Mouse (Mus musculus) hindbrain, embryonic 13.5 days (tissue): ENCODE measurements at regions not wholly inside any gene's neighbourhood (a gene's known extent, or its start where the extent isn't known, plus 50 kb on each side); places are given as distances from the start of the nearest gene placed in this dataset.

Experiments
- ATAC-seq: fragments of 200-750 bp; cut with Nextera tagmentation; 2 replicates; pipeline ENCODE4 v1.8.0; 2017; ENCODE audit warnings: moderate TSS enrichment; ENCODE audit not compliant: low FRiP score
- H3K27ac ChIP-seq: fragments of 300-500 bp; sonication (generic); 2 replicates; pipeline ENCODE4 v1.5.1; 2015; ENCODE audit warnings: inconsistent platforms, mild to moderate bottlenecking, moderate library complexity
- H3K27me3 ChIP-seq: fragments of 300-500 bp; sonication (generic); 2 replicates; pipeline ENCODE4 v1.6.1; 2015; ENCODE audit warnings: mild to moderate bottlenecking, inconsistent platforms
- H3K36me3 ChIP-seq: fragments of 300-500 bp; sonication (generic); 2 replicates; pipeline ENCODE4 v1.6.1; 2015; ENCODE audit warnings: mild to moderate bottlenecking, inconsistent platforms
- H3K4me1 ChIP-seq: fragments of 300-500 bp; sonication (generic); replicated peaks from 2 replicates; pipeline ENCODE4 v1.6.1; 2015; ENCODE audit warnings: inconsistent platforms
- H3K4me2 ChIP-seq: fragments of 300-500 bp; sonication (generic); 2 replicates; pipeline ENCODE4 v1.6.1; 2015; ENCODE audit warnings: inconsistent platforms, mild to moderate bottlenecking, moderate library complexity
- H3K4me3 ChIP-seq: fragments of 300-500 bp; sonication (generic); 2 replicates; pipeline ENCODE4 v1.5.1; 2015; ENCODE audit warnings: mild to moderate bottlenecking, inconsistent platforms
- H3K9ac ChIP-seq: fragments of 300-500 bp; sonication (generic); 2 replicates; pipeline ENCODE4 v1.6.1; 2015; ENCODE audit warnings: mild to moderate bottlenecking, inconsistent platforms
- H3K9me3 ChIP-seq: fragments of 300-500 bp; sonication (generic); 2 replicates; pipeline ENCODE4 v1.6.1; 2016; ENCODE audit warnings: inconsistent platforms
- WGBS: fragments of 180-500 bp; shearing (Covaris S2); methylation state at CpG from one replicate; pipeline ENCODE4 v1.1.7; 2015; 5-methylcytosine and 5-hydroxymethylcytosine counted together

GRCm38 (mm10) chr12:46507829-46508228 lies 310.9 kb downstream of the Nova1 start:
- Histone ChIP-seq H3K36me3 (no peaks in the 10 kb centered on the region), H3K27ac (no peak overlapping the region), H3K9ac (no peak overlapping the region), H3K4me3 (no peak overlapping the region), H3K4me2 (no peak overlapping the region), H3K4me1 (no peaks in the 10 kb centered on the region), H3K9me3 (no peaks in the 10 kb centered on the region; the same call in 1 of the 2 replicates), H3K27me3 (no peaks in the 10 kb centered on the region)
- 95% methylated on average over 3 of the region's 3 CpGs for WGBS
- no peak for ATAC-seq

DNA sequence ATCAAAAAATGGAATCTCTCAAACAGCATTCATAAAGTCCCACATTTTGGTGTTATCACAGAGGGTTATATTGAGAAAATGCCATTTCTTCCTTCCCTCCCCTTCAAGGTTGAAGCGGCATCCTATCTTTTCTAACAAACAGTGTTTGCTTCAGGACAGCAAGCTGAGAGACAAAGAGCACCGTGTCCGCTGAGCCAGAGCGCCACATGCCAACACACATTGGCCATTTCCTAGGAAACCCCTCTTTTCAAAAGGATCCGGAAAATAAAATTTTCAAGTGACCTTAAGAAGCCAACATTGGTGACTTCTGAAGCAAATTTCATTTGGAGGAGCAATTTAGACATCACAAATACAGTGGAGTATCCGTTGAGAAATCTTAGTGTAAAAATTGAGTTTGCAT lies 326.3 kb downstream of the Nova1 start:
- no peak overlapping the region for H3K4me2 ChIP-seq
- no peaks in the 10 kb centered on the region for H3K9me3 ChIP-seq
- H3K27ac ChIP-seq, result no peak overlapping the region
- WGBS, result 28% methylated on average over 6 of the region's 6 CpGs
- H3K9ac ChIP-seq, result no peak overlapping the region
- ATAC-seq, result no peak
- no peaks in the 10 kb centered on the region for H3K36me3 ChIP-seq
- 0 out of 2 replicates have a peak, but pooled peaks cover 5% of the 10 kb centered on the region for H3K4me1 ChIP-seq
- H3K27me3 ChIP-seq, result no peaks in the 10 kb centered on the region
- H3K4me3 ChIP-seq, result no peak overlapping the region

DNA sequence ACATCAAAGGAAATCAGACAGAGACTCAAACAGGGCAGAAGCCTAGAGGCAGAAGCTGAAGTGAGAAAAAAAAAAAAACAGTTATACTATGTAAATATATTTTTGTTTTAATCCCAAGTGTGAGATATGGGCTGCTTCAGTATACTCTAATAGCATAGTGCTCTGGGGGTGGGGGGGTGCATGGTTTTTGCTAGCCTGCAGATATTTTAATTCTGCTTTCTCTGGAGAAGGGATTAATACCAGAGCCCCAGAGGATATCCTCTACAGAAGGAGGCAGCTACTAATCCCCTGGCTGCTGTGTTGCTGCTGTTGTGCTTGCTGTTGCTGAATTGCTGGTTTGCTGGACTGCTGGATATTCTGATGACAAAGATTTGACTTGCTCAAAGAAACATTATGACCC lies 367.8 kb downstream of the Nova1 start:
- no peak for ATAC-seq
- no peaks in the 10 kb centered on the region for H3K9me3 ChIP-seq
- H3K27me3 ChIP-seq, result no peaks in the 10 kb centered on the region
- H3K4me2 ChIP-seq, result no peak overlapping the region
- H3K4me3 ChIP-seq, result no peak overlapping the region
- H3K9ac ChIP-seq, result no peak overlapping the region
- no peaks in the 10 kb centered on the region for H3K4me1 ChIP-seq
- H3K36me3 ChIP-seq, result no peaks in the 10 kb centered on the region
- H3K27ac ChIP-seq, result no peak overlapping the region

DNA sequence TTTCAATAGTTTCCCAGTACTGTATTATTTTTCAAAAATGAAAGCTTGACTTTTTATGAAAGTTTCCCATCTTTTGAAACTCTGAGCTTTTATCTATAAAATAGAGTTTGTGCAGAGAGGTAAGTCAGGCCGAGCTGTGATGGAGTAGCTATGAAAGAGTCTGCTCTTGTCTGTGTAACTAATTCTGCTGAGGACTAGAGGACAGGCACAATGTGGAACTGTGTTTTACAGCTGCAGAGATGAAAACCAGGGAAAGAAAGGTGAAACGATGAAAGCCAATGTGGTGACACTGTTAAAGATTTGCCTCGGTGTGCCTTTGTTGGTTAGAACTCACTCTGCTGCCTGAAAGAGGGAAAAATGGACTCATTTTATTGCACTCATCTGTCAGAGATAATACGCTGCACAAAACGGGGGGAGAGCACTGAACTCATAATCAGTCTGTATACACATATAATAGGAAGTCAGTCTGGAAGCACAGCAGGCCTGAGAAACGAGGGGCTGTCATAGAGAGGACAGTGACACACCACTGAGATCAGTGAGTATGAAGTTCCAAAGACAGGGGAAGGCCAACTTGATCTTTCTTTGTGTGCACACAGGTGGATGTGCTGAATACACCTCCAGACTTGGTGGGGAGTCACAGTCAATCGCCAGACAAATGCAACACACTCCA lies 373.9 kb downstream of the Nova1 start:
- Histone ChIP-seq H3K4me2 (no peak overlapping the region), H3K4me3 (no peak overlapping the region), H3K27me3 (no peaks in the 10 kb centered on the region), H3K9me3 (no peaks in the 10 kb centered on the region), H3K27ac (no peak overlapping the region), H3K36me3 (no peaks in the 10 kb centered on the region), H3K9ac (no peak overlapping the region), H3K4me1 (no peaks in the 10 kb centered on the region)
- no peak for ATAC-seq
- WGBS, result 81% methylated on average over 7 of the region's 7 CpGs

DNA sequence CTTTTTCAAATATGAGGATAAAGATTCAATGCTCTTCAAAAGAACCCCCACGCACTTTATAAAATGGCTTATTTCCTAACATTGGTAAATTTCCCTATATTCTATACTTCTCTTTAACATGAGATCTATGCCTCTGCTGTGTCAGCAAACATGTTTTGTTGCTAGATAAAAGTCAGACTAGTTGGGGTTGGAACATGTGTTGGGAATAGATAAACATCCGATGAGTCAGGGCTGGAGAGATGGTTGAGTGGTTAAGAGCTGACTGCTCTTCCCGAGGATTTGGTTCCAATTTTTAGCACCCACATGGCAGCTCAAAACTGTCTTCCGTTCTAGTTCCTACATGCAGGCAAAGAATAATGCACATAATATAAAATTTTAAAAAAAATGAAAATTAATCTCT lies 399.1 kb downstream of the Nova1 start:
- no peaks in the 10 kb centered on the region for H3K36me3 ChIP-seq
- no peak overlapping the region for H3K4me3 ChIP-seq
- no peaks in the 10 kb centered on the region for H3K27me3 ChIP-seq
- H3K4me1 ChIP-seq, result no peaks in the 10 kb centered on the region
- H3K9ac ChIP-seq, result no peak overlapping the region
- H3K9me3 ChIP-seq, result no peaks in the 10 kb centered on the region
- WGBS, result 88% methylated on average over 4 of the region's 4 CpGs
- no peak overlapping the region for H3K27ac ChIP-seq
- ATAC-seq, result no peak
- no peak overlapping the region for H3K4me2 ChIP-seq

- Histone ChIP-seq H3K9me3 (no peaks in the 10 kb centered on the region), H3K4me1 (no peaks in the 10 kb centered on the region), H3K4me3 (no peak overlapping the region), H3K4me2 (no peak overlapping the region), H3K36me3 (no peaks in the 10 kb centered on the region), H3K9ac (no peak overlapping the region), H3K27ac (no peak overlapping the region), H3K27me3 (no peaks in the 10 kb centered on the region)
- 80% methylated on average over 4 of the region's 4 CpGs for WGBS
- no peak for ATAC-seq
Observed at GRCm38 (mm10) chr12:46418990-46419389, 399.7 kb downstream of the Nova1 start.

GRCm38 (mm10) chr12:46416765-46417404 lies 401.8 kb downstream of the Nova1 start:
- Histone ChIP-seq H3K4me1 (no peaks in the 10 kb centered on the region), H3K9ac (no peak overlapping the region), H3K36me3 (no peaks in the 10 kb centered on the region), H3K4me3 (no peak overlapping the region), H3K27ac (no peak overlapping the region), H3K27me3 (no peaks in the 10 kb centered on the region), H3K4me2 (no peak overlapping the region), H3K9me3 (no peaks in the 10 kb centered on the region)
- 59% methylated on average over 3 of the region's 3 CpGs for WGBS
- ATAC-seq, result no peak

GRCm38 (mm10) chr12:46416250-46416649 lies 402.5 kb downstream of the Nova1 start:
- H3K4me3 ChIP-seq, result no peak overlapping the region
- no peaks in the 10 kb centered on the region for H3K36me3 ChIP-seq
- no peak overlapping the region for H3K27ac ChIP-seq
- no peak for ATAC-seq
- H3K4me1 ChIP-seq, result no peaks in the 10 kb centered on the region
- no peak overlapping the region for H3K9ac ChIP-seq
- no peaks in the 10 kb centered on the region for H3K9me3 ChIP-seq
- H3K4me2 ChIP-seq, result no peak overlapping the region
- no peaks in the 10 kb centered on the region for H3K27me3 ChIP-seq

DNA sequence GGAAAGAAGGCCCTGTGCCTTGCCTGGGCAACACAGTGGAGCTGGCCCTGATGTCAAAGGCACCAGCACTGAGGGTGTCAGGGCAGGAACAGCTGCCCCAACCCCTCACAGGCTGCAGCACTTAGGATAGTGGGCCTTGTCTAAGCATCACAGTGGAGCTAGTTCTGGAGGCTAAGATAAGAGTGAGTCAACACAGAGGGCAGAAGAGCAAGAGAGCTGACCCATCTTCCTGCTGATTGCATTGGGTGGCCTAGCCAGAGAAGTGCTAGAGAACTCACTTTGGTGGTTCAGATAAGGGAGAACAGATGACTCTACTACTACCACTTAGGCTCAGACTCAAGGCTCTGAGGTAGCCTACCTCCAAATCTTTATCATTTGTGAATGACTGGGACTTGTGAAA lies 413.1 kb downstream of the Nova1 start:
- no peak overlapping the region for H3K9ac ChIP-seq
- no peaks in the 10 kb centered on the region for H3K4me1 ChIP-seq

DNA sequence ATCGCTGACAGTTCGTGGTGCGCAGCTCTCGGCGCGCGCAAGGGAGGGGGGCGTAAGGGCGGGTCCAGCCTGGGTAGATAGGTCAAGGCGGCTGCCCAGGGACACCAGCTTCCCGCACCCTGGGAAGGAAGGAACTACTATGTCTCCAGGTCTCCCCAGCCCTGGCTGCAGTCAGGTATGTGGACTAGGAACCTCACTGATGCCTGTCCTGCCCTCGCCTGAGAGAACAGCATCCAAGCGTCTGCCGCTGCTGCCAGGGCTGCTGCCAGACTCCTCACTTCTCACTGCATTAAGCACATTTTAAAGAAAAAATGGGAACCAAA lies 419.1 kb downstream of the Nova1 start:
- H3K36me3 ChIP-seq, result no peaks in the 10 kb centered on the region
- H3K4me1 ChIP-seq, result 0 out of 2 replicates have a peak, but pooled peaks cover 6% of the 10 kb centered on the region
- H3K9ac ChIP-seq, result peak overlapping the region; percentile 83
- H3K4me2 ChIP-seq, result peak overlapping the region; percentile 73
- H3K4me3 ChIP-seq, result peak overlapping the region; percentile 52
- 9% methylated on average over 14 of the region's 14 CpGs for WGBS
- peak; percentile 84 for ATAC-seq
- no peaks in the 10 kb centered on the region for H3K9me3 ChIP-seq
- H3K27me3 ChIP-seq, result no peaks in the 10 kb centered on the region
- peak overlapping the region; percentile 89 for H3K27ac ChIP-seq

More for the DNA sequence above, 413.1 kb downstream of the Nova1 start:
- no peak for ATAC-seq
- no peaks in the 10 kb centered on the region for H3K36me3 ChIP-seq
- H3K27me3 ChIP-seq, result no peaks in the 10 kb centered on the region
- no peak overlapping the region for H3K27ac ChIP-seq
- H3K4me2 ChIP-seq, result no peak overlapping the region
- H3K9me3 ChIP-seq, result no peaks in the 10 kb centered on the region
- no peak overlapping the region for H3K4me3 ChIP-seq

- peak; percentile 91 for ATAC-seq
- no peaks in the 10 kb centered on the region for H3K9me3 ChIP-seq
- H3K27ac ChIP-seq, result peak overlapping the region; percentile 89
- peak overlapping the region; percentile 73 for H3K4me2 ChIP-seq
- H3K9ac ChIP-seq, result peak overlapping the region; percentile 83
- no peaks in the 10 kb centered on the region for H3K27me3 ChIP-seq
- H3K36me3 ChIP-seq, result no peaks in the 10 kb centered on the region
- WGBS, result 2% methylated on average over 23 of the region's 23 CpGs
- 0 out of 2 replicates have a peak, but pooled peaks cover 6% of the 10 kb centered on the region for H3K4me1 ChIP-seq
- H3K4me3 ChIP-seq, result peak overlapping the region; percentile 52
Observed at GRCm38 (mm10) chr12:46398875-46399652, 419.7 kb downstream of the Nova1 start.

- ATAC-seq, result no peak
- no peak overlapping the region for H3K4me2 ChIP-seq
- WGBS, result 54% methylated on average over 4 of the region's 4 CpGs
- no peak overlapping the region for H3K9ac ChIP-seq
- no peak overlapping the region for H3K27ac ChIP-seq
- H3K4me3 ChIP-seq, result no peak overlapping the region
- H3K4me1 ChIP-seq, result 0 out of 2 replicates have a peak, but pooled peaks cover 6% of the 10 kb centered on the region
- H3K9me3 ChIP-seq, result no peaks in the 10 kb centered on the region
- H3K27me3 ChIP-seq, result no peaks in the 10 kb centered on the region
- no peaks in the 10 kb centered on the region for H3K36me3 ChIP-seq
Observed at GRCm38 (mm10) chr12:46395245-46395644, 423.5 kb downstream of the Nova1 start.

- H3K36me3 ChIP-seq, result no peaks in the 10 kb centered on the region
Observed at GRCm38 (mm10) chr12:46393769-46394168, 425.0 kb downstream of the Nova1 start.

More at GRCm38 (mm10) chr12:46393769-46394168, 425.0 kb downstream of the Nova1 start:
- H3K9ac ChIP-seq, result no peak overlapping the region
- H3K27ac ChIP-seq, result no peak overlapping the region
- no peaks in the 10 kb centered on the region for H3K9me3 ChIP-seq
- H3K27me3 ChIP-seq, result no peaks in the 10 kb centered on the region
- no peak overlapping the region for H3K4me3 ChIP-seq
- H3K4me1 ChIP-seq, result 0 out of 2 replicates have a peak, but pooled peaks cover 2% of the 10 kb centered on the region
- H3K4me2 ChIP-seq, result no peak overlapping the region
- no peak for ATAC-seq
